Mouse (Mus musculus) liver, embryonic 11.5 days (tissue): Measurements from ENCODE around the gene Ssbp3. TPM values are rescaled to one million over a fixed set of nuclear protein-coding genes. Genes with fewer than 3 reads are reported as not detected.
A peak's percentile ranks its signal among the peaks of the same experiment; 100 is the strongest.

Experiments
- ATAC-seq: fragments of 200-750 bp; cut with Nextera tagmentation; replicated peaks from 2 replicates; pipeline ENCODE4 v1.8.0; 2017; ENCODE audit warnings: moderate number of reproducible peaks, mild to moderate bottlenecking, moderate TSS enrichment, moderate library complexity; ENCODE audit not compliant: low FRiP score
- DNase-seq: peaks from one replicate; pipeline ENCODE4 v3.0.0-alpha.2; 2017; ENCODE audit warnings: low spot score
- H3K27ac ChIP-seq: fragments of 300-500 bp; sonication (generic); 2 replicates; pipeline ENCODE4 v1.5.1; 2014; ENCODE audit warnings: mild to moderate bottlenecking, low read depth, low read length, control low read depth
- H3K27me3 ChIP-seq: fragments of 300-500 bp; sonication (generic); replicated peaks from 2 replicates; pipeline ENCODE4 v1.6.1; 2014; ENCODE audit warnings: low read length, mixed read lengths; ENCODE audit not compliant: control insufficient read depth, insufficient read depth
- H3K36me3 ChIP-seq: fragments of 300-500 bp; sonication (generic); 2 replicates; pipeline ENCODE4 v1.6.1; 2014; ENCODE audit warnings: mild to moderate bottlenecking, low read length, moderate library complexity, mixed read lengths; ENCODE audit not compliant: control insufficient read depth, insufficient read depth
- H3K4me1 ChIP-seq: fragments of 300-500 bp; sonication (generic); replicated peaks from 2 replicates; pipeline ENCODE4 v1.6.1; 2014; ENCODE audit warnings: low read length, mixed read lengths; ENCODE audit not compliant: control insufficient read depth, insufficient read depth
- H3K4me2 ChIP-seq: fragments of 300-500 bp; sonication (generic); 2 replicates; pipeline ENCODE4 v1.6.1; 2014; ENCODE audit warnings: mild to moderate bottlenecking, control low read depth, moderate library complexity
- H3K4me3 ChIP-seq: fragments of 300-500 bp; sonication (generic); 2 replicates; pipeline ENCODE4 v1.5.1; 2014; ENCODE audit warnings: low read depth, low read length, control low read depth
- H3K9ac ChIP-seq: fragments of 300-500 bp; sonication (generic); 2 replicates; pipeline ENCODE4 v1.6.1; 2014; ENCODE audit warnings: low read depth, low read length, control low read depth
- H3K9me3 ChIP-seq: fragments of 300-500 bp; sonication (generic); 2 replicates; pipeline ENCODE4 v1.6.1; 2016; ENCODE audit warnings: low read length, inconsistent platforms, mixed read lengths; ENCODE audit not compliant: control insufficient read depth
- WGBS: fragments of 180-500 bp; shearing (Covaris S2); extraction: QIAGEN DNeasy Blood & Tissue Kit; methylation state at CpG from one replicate; pipeline ENCODE4 v1.1.7; 2014; 5-methylcytosine and 5-hydroxymethylcytosine counted together
- polyA plus RNA-seq: library from polyadenylated mRNA; unstranded; fragments of >200 nt; fragmentation: Nextera tagmentation; extraction: Ambion mirVana; gene quantifications from 2 replicates; pipeline ENCODE4 v1.2.1, GENCODE M21; 2014

Ssbp3 gene
- polyA plus RNA-seq, 1 experiment from 2014 or later = 89.0 TPM

- Histone ChIP-seq H3K4me2 (peak overlapping the region; percentile 43; the same call in 1 of the 2 replicates), H3K4me3 (no peak overlapping the region), H3K27ac (peak overlapping the region; percentile 75), H3K9ac (no peak overlapping the region), H3K4me1 (peaks cover 69% of the 10 kb centered on the region), H3K36me3 (peaks cover 2% of the 10 kb centered on the region; the same call in 1 of the 2 replicates), H3K9me3 (no peaks in the 10 kb centered on the region), H3K27me3 (no peaks in the 10 kb centered on the region)
- DNase-seq (no peak), ATAC-seq (no peak)
- WGBS = 70% methylated on average over 4 of the region's 4 CpGs
Observed at GRCm38 (mm10) chr4:107006229-107006628, 95.7 kb downstream of the Ssbp3 start.

GRCm38 (mm10) chr4:107006807-107007206 is 96.3 kb downstream of the Ssbp3 start:
- Histone ChIP-seq H3K4me1 (peaks cover 63% of the 10 kb centered on the region), H3K27ac (peak overlapping the region; percentile 75), H3K9ac (peak overlapping the region; percentile 26; the same call in 1 of the 2 replicates), H3K4me2 (peak overlapping the region; percentile 43), H3K36me3 (peaks cover 2% of the 10 kb centered on the region; the same call in 1 of the 2 replicates), H3K27me3 (no peaks in the 10 kb centered on the region), H3K4me3 (no peak overlapping the region; the same call in 1 of the 2 replicates), H3K9me3 (no peaks in the 10 kb centered on the region)
- ATAC-seq (peak; percentile 67), DNase-seq (no peak)
- WGBS = 75% methylated on average over 6 of the region's 6 CpGs

- Histone ChIP-seq H3K27me3 (no peaks in the 10 kb centered on the region), H3K36me3 (peaks cover 2% of the 10 kb centered on the region; the same call in 1 of the 2 replicates), H3K4me3 (no peak overlapping the region; the same call in 1 of the 2 replicates), H3K9ac (no peak overlapping the region; the same call in 1 of the 2 replicates), H3K4me2 (peak overlapping the region; percentile 43), H3K27ac (peak overlapping the region; percentile 75), H3K9me3 (no peaks in the 10 kb centered on the region), H3K4me1 (peaks cover 61% of the 10 kb centered on the region)
- no peak for DNase-seq
- ATAC-seq = peak; percentile 53
- 62% methylated on average over 8 of the region's 8 CpGs for WGBS
Observed at GRCm38 (mm10) chr4:107007359-107007758, 96.9 kb downstream of the Ssbp3 start.

GRCm38 (mm10) chr4:107008161-107008560 is 97.7 kb downstream of the Ssbp3 start:
- no peaks in the 10 kb centered on the region for H3K9me3 ChIP-seq
- H3K27me3 ChIP-seq = no peaks in the 10 kb centered on the region
- WGBS = 60% methylated on average over 2 of the region's 2 CpGs
- peaks cover 2% of the 10 kb centered on the region; the same call in 1 of the 2 replicates for H3K36me3 ChIP-seq
- 0 out of 2 replicates have a peak overlapping the region, but pooled peaks have one; percentile 46 for H3K9ac ChIP-seq
- ATAC-seq (peak; percentile 85), DNase-seq (no peak)
- H3K4me1 ChIP-seq = peaks cover 58% of the 10 kb centered on the region
- H3K4me2 ChIP-seq = peak overlapping the region; percentile 43
- no peak overlapping the region for H3K4me3 ChIP-seq
- peak overlapping the region; percentile 75 for H3K27ac ChIP-seq

- no peaks in the 10 kb centered on the region for H3K27me3 ChIP-seq
- no peak overlapping the region for H3K4me3 ChIP-seq
- no peak overlapping the region for H3K9ac ChIP-seq
- WGBS = 92% methylated on average over 7 of the region's 7 CpGs
- H3K36me3 ChIP-seq = peaks cover 4% of the 10 kb centered on the region; the same call in 1 of the 2 replicates
- no peaks in the 10 kb centered on the region for H3K9me3 ChIP-seq
- H3K4me1 ChIP-seq = peaks cover 49% of the 10 kb centered on the region
- no peak overlapping the region for H3K4me2 ChIP-seq
- no peak for ATAC-seq
- DNase-seq = no peak
- H3K27ac ChIP-seq = no peak overlapping the region
Observed at GRCm38 (mm10) chr4:107009548-107009947, 99.0 kb downstream of the Ssbp3 start.

- ATAC-seq (no peak), DNase-seq (no peak)
- Histone ChIP-seq H3K36me3 (peaks cover 4% of the 10 kb centered on the region; the same call in 1 of the 2 replicates), H3K4me1 (peaks cover 38% of the 10 kb centered on the region), H3K4me2 (no peak overlapping the region), H3K9me3 (no peaks in the 10 kb centered on the region), H3K27ac (no peak overlapping the region), H3K4me3 (no peak overlapping the region), H3K9ac (no peak overlapping the region), H3K27me3 (no peaks in the 10 kb centered on the region)
- WGBS = 73% methylated on average over 8 of the region's 8 CpGs
Observed at GRCm38 (mm10) chr4:107011325-107012004, 101.0 kb downstream of the Ssbp3 start.

DNA sequence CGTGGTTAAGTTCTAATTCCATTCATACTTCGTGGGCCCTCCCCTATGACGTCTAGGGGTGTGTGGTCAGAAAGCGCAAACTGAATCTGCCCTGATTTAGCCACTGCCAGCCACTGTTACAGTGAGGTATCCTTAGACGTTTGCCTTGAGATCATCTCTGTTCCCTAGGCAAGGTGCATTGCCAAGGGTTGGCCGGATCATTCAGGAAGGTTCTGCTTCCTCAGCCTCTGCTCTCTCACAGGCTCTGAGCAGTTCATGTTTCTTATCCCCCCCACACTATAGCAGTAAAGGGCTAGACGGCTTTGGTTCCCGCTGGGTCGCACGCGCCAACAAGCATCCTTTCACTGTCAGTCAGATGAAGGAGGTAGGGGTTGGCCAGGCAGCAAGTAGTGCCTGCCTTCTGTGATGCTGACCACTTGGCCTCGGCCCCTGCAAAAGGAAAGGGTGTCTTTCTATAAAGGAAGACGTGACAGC is 101.5 kb downstream of the Ssbp3 start:
- Histone ChIP-seq H3K27ac (no peak overlapping the region), H3K36me3 (peaks cover 4% of the 10 kb centered on the region; the same call in 1 of the 2 replicates), H3K4me2 (no peak overlapping the region), H3K9ac (no peak overlapping the region), H3K9me3 (no peaks in the 10 kb centered on the region), H3K27me3 (no peaks in the 10 kb centered on the region), H3K4me3 (no peak overlapping the region), H3K4me1 (peaks cover 32% of the 10 kb centered on the region)
- ATAC-seq (no peak), DNase-seq (no peak)
- 76% methylated on average over 13 of the region's 13 CpGs for WGBS

- DNase-seq = no peak
- Histone ChIP-seq H3K36me3 (peaks cover 4% of the 10 kb centered on the region; the same call in 1 of the 2 replicates), H3K9ac (no peak overlapping the region), H3K27ac (no peak overlapping the region), H3K27me3 (no peaks in the 10 kb centered on the region), H3K4me2 (no peak overlapping the region), H3K4me1 (peaks cover 27% of the 10 kb centered on the region), H3K9me3 (no peaks in the 10 kb centered on the region), H3K4me3 (no peak overlapping the region)
- 89% methylated on average over 3 of the region's 3 CpGs for WGBS
- ATAC-seq = no peak
Observed at GRCm38 (mm10) chr4:107012574-107012973, 102.1 kb downstream of the Ssbp3 start.
